Mouse (Mus musculus) Patski (cell line): Measurements from ENCODE around the gene Ank. TPM values are rescaled to one million over a fixed set of nuclear protein-coding genes. Genes with fewer than 3 reads are reported as not detected.
A peak's percentile ranks its signal among the peaks of the same experiment; 100 is the strongest.

Source experiments
- ATAC-seq: fragments of 100-300 bp; one replicate; pipeline ENCODE4 v1.8.0; 2021
- CTCF ChIA-PET: fragments of 350-600 bp; sonication (Branson Sonifier 250); formaldehyde crosslinking; loops from one replicate; lab custom pipeline; 2022; ENCODE audit warnings: inconsistent platforms; lab: Charles Lee
- POLR2A ChIA-PET: fragments of 350-600 bp; sonication (Branson Sonifier 250); formaldehyde crosslinking; loops from one replicate; lab custom pipeline; 2022; ENCODE audit warnings: antibody characterized with exemption, inconsistent platforms; lab: Charles Lee
- DNase-seq: peaks from one replicate; pipeline ENCODE4 v3.0.0-alpha.2; 2011; ENCODE audit warnings: low read depth, low spot score
- H3K27me3 ChIP-seq: fragments of 371-371 bp; one replicate; pipeline ENCODE4 v1.5.1; 2021
- CTCF ChIP-seq: fragments of 100-300 bp; IDR thresholded peaks from one replicate; pipeline ENCODE4 v1.5.1; 2021
- in situ Hi-C: fragments of 300-500 bp; cut with MboI; formaldehyde crosslinking; loops from 3 replicates; pipeline ENCODE4 v1.11.1; 2018; ENCODE audit warnings: low pct_unique_long_range_greater_than_20kb, mixed read lengths
- polyA plus RNA-seq: library from polyadenylated mRNA; unstranded; gene quantifications from one replicate; pipeline ENCODE4 v1.2.3, GENCODE M21; 2021

The Ank gene
- 85.8 TPM for polyA plus RNA-seq

DNA sequence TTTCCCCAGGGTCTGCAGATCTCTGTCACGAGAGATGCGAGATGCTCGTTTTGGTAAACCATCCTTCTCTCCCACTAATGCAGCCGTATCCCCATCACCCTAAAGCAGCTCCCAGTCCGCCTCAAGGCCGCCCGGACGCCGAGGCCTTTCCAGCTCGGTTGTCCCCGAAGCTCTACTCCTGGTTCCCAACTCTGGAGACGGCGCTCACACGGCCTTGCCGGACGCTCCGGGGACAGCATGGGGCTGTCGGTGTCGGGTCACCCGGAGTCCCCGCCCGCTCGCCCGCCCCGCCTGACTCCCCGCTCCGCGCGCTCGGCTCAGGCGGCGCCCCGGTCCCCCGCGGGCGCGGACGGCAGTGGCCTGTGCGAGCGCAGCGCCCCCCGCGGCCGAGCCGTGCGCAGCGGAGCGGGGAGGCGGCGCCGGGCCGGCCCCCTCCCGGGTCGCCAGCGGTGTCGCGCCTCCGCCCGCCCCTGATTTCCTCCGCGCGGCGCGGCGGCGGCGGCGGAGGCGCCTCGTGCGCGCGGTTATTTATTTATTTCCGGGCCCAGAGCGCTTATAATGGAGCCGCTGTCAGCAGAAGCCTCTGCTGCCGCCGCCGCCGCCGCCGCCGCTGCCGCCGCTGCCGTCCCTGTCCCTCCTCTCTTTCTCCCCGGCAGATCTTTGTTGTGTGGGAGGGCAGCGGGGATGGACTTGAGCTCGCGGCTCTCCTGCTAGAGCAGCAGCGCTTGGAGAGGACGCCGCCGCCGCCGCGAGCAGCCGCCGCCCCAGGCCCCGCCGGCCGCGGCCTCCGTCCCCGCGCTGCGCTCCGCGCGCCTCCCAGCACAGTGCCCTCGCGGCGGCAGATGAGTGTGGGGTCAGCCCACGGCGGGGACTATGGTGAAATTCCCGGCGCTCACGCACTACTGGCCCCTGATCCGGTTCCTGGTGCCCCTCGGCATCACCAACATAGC lies at the start of gene Ank:
Gene Ank (plus strand): TSS at position 547 of the 950 bp plus-strand sequence.
- ATAC-seq (peak; percentile 94), DNase-seq (no peak)
- ChIA-PET POLR2A (interaction anchor here (0.8 to 1.5 kb wide), 4 partner anchors 60 to 141 kb away, joined by 3 to 6 read pairs (median 4); no protein-coding TSS in a partner anchor), CTCF (interaction anchor here (0.6 to 3.4 kb wide), 26 partner anchors 10 to 149 kb away, joined by 3 to 40 read pairs (median 3); no protein-coding TSS in a partner anchor)
- H3K27me3 ChIP-seq: no peaks in the 10 kb centered on the region
- TF ChIP-seq CTCF: peak; percentile 58
- in situ Hi-C loops: no loop called here

DNA sequence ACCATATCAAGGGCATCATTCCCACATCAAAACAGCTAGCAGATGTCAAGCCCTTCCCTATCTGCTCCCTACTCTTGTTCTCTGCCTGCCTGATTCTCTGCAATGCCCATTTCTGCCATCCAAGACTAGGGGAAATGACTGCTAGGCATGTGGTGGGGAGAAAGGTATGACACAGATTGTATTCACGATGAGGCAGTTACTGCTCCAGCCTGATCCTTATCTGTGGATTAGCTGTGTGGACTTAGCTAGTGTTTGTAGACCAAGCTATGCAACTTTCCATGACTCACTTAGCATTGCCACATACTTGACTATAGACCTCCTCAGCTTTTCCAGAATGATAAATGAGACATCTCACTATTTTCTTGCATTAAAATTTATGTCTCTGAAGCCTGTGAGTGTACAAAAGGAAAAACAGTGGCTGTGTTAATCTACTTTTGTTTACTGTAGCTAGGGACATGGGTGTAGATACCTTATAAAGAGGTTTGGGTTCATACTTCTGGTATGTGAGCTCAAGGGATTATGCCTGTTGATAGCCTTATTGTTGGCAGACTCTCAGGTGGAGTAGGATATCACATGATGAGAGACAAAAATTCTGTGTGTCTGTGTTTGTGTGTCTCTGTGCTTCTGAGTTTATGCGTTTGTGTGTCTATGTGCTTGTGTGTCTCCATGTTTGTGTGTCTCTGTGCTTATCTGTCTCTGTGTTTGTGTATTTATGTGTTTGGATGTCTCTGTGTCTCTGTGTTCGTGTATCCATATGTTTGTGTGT lies 47.7 kb upstream of the Ank start:
- DNase-seq (peak; percentile 76), ATAC-seq (peak; percentile 83)
- H3K27me3 ChIP-seq: no peaks in the 10 kb centered on the region
- POLR2A ChIA-PET: interaction anchor here (0.5 to 0.6 kb wide), 2 partner anchors 41 to 47 kb away, joined by 3 to 4 read pairs; no protein-coding TSS in a partner anchor
- in situ Hi-C loops: loop anchor here (5.0 kb wide), 2 partner anchors 44 to 96 kb away; no protein-coding TSS in a partner anchor
- CTCF ChIA-PET: interaction anchor here (0.7 to 1.6 kb wide), 3 partner anchors 47 to 164 kb away, joined by 3 to 4 read pairs (median 3); partner anchors contain the start of gene Ank
- no peak for TF ChIP-seq CTCF

DNA sequence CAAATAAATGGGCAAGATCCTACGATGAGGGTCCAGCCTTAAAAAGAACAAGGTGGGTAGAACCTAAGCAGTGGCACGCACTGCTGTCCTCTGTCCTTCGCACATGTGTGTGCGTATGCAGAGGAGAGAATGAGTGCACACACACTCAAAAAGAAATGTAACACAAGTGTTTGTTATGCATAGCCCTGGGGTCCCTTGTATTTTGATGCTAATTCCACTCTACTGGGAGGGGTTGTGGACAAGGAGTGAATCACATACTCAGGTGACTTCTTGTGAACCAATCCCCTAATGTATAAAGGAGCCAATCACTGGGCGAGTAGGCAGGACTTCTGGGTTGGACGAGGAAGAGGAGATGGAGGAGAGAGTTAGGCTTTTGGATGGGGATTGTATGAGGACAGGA lies 44.9 kb upstream of the Ank start:
- ChIA-PET POLR2A (no interaction called here), CTCF (interaction anchor here (2.0 kb wide), 1 partner anchor 95 kb away, joined by 4 read pairs; no protein-coding TSS in a partner anchor)
- H3K27me3 ChIP-seq: no peaks in the 10 kb centered on the region
- TF ChIP-seq CTCF: no peak
- DNase-seq (no peak), ATAC-seq (no peak)
- in situ Hi-C loops: no loop called here

DNA sequence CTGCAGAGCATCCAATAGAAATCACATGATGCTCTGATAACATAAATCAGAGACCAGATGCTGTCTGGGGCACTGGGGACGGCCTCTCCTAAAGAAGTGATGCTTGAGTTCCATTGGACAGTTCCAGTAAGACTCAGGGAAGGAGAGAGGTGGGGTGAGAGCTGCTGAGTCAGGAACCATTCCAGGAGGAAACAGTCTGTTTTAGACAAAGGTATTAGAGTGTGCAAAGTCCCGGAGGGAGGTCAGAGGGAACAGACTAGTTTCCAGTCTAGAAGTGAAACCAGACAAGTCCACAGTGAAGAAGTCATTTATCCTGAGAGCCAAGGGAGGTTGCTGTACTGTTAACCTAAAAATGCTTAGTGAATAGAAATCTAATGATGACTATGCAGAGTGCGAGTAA lies 38.9 kb upstream of the Ank start:
- ChIA-PET POLR2A (no interaction called here), CTCF (interaction anchor here (1.5 kb wide), 1 partner anchor 38 kb away, joined by 3 read pairs; no protein-coding TSS in a partner anchor)
- ATAC-seq (no peak), DNase-seq (no peak)
- in situ Hi-C loops: no loop called here
- no peaks in the 10 kb centered on the region for H3K27me3 ChIP-seq
- TF ChIP-seq CTCF: no peak

DNA sequence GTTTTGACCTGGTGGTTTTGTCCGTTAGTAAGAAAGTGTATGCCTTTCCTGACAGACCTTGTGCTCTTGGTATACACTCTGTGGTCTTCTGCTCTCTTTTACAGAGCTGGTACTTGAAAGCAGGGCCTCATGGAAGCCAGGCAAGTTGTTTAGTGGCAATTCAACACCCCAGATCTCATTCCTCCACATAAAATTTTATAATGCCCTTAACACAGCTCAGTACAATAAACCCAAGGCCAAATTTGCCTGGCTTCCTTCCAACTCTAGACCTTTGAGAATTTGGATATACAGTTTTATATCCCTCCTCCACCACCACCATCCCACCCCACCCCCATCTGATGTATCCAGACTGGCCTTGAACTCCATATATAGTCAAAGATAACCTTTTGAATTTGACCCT lies 36.2 kb upstream of the Ank start:
- CTCF ChIA-PET: no interaction called here
- POLR2A ChIA-PET: no interaction called here
- no peaks in the 10 kb centered on the region for H3K27me3 ChIP-seq
- TF ChIP-seq CTCF: no peak
- ATAC-seq: no peak
- in situ Hi-C loops: no loop called here
- DNase-seq: no peak

DNA sequence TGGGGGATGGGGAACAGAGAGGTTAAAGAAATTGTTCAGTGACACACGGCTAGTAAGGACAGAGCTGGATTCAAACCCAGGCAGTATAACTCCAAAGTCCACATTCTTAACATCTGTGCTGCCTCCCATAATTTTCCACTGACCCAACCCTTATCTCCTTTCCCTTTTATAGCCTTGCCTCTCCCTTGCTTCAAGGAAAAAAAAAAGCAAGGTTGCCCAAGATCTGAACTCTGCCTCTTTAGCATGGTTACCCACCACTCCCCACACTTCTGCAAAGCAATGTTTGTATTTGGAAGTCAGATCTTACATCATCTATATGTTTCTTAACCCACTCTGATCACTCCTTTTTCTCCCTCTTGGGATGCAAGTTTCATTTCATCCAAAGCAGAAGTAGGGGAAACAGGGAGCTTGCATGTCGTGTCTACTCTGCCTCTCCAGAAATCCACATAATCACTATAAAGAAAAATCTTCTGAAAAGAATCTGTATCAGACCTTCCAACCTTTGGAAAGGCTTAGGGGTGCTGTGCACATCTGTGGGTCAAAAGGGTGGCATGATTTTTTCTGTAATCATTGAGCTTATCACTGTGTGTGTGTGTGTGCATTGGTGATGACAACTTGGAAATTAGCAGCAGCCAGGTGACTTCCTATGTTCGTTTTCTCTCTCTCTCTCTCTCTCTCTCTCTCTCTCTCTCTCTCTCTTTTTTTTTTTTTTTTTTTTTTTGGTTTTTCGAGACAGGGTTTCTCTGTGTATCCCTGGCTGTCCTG lies 33.4 kb upstream of the Ank start:
- H3K27me3 ChIP-seq: no peaks in the 10 kb centered on the region
- ATAC-seq (no peak), DNase-seq (no peak)
- POLR2A ChIA-PET: no interaction called here
- CTCF ChIA-PET: no interaction called here
- no peak for TF ChIP-seq CTCF
- in situ Hi-C loops: no loop called here

DNA sequence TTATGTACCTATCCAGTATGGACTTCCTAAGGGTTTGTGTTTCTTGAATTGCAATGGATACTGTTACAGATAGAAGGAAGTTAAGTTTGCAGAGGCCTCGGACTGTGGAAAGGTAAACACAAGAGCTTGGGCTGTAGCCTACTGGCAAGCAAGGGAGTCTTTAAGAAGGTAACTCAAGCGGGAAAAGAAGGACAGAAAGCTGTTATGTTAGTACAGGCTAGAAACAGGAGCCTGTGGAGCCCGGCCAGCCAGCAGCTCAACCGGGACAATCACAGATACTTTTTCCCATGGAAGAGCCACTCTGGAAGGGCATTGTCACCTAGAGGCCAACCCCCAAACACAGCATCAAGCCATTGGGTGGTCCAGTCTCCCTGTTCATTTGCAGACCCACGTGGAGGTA lies 31.1 kb upstream of the Ank start:
- in situ Hi-C loops: no loop called here
- ATAC-seq: no peak
- CTCF ChIA-PET: interaction anchor here (1.2 kb wide), 1 partner anchor 13 kb away, joined by 5 read pairs; no protein-coding TSS in a partner anchor
- no peaks in the 10 kb centered on the region for H3K27me3 ChIP-seq
- TF ChIP-seq CTCF: no peak
- no peak for DNase-seq
- POLR2A ChIA-PET: no interaction called here

DNA sequence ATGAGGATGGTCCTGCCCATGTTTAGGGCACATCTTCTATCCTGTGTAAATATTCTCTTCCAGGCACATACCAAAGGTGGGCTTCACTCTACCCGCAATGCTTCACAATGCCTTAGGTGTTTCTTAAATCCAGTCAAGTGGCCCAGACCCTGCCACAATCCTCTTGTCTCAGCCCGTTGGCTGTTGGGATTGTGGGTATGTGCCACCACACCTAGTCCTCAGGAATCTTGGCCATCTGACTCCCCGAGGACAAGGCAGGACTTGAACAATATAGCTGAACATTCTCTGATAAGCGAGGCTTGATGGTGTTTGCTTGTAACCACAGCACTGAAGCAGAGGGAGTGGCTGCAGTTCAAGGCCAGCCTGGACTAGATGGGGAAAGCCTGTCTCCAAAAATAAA lies 30.3 kb upstream of the Ank start:
- DNase-seq (no peak), ATAC-seq (no peak)
- no peak for TF ChIP-seq CTCF
- in situ Hi-C loops: no loop called here
- H3K27me3 ChIP-seq: no peaks in the 10 kb centered on the region
- ChIA-PET POLR2A (no interaction called here), CTCF (interaction anchor here (1.2 kb wide), 1 partner anchor 13 kb away, joined by 5 read pairs; no protein-coding TSS in a partner anchor)

DNA sequence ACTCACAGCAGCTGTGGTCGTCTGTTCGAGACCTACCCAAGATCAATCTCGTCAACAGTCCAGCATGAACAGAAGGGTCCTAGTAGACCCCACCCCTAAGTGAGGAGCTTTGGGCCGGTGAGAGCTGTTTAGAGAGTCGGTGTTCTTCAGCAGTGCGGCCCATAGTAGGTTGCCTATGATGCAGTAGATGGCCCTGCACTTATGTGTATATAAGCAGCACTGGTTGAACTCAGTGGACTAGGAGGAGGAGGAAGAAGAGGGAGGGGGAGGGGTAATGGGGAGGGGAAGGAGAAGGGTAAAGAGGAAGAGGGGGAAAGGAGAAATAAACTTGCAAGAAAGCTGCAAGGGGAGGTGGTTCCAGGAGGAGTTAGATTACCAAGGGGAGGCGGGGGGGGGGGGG lies 25.4 kb upstream of the Ank start:
- ChIA-PET POLR2A (no interaction called here), CTCF (no interaction called here)
- TF ChIP-seq CTCF: no peak
- ATAC-seq (no peak), DNase-seq (no peak)
- H3K27me3 ChIP-seq: no peaks in the 10 kb centered on the region
- in situ Hi-C loops: no loop called here

DNA sequence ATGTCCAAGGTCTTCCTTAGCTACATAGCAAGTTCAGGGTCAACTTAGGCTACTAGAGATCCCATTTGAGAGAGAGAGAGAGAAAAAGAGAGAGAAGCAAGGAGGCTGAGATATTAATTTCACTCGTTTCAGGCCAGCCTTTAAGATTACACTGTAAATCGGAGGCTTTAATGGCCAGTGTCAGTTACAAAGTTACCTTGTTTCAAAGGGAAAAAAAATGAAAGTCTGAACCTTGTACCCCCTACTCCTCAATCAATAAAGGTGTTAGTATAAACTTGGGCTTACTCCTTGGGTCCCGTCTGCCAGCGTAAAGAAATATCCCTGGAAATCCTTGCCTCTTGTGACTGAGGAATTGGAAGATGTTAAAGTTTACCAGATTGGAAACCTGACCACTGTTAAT lies 24.9 kb upstream of the Ank start:
- CTCF ChIA-PET: no interaction called here
- H3K27me3 ChIP-seq: no peaks in the 10 kb centered on the region
- in situ Hi-C loops: no loop called here
- DNase-seq: no peak
- POLR2A ChIA-PET: no interaction called here
- no peak for TF ChIP-seq CTCF
- ATAC-seq: no peak
